Mouse (Mus musculus) 3T3-L1 (cell line): ENCODE data around the gene Csrnp1.
A peak's percentile ranks its signal among the peaks of the same experiment; 100 is the strongest.

ENCODE experiments used
- DNase-seq: peaks from one replicate; pipeline ENCODE4 v3.0.0-alpha.2; 2015; ENCODE audit warnings: low read depth, low spot score

Gene Csrnp1

DNA sequence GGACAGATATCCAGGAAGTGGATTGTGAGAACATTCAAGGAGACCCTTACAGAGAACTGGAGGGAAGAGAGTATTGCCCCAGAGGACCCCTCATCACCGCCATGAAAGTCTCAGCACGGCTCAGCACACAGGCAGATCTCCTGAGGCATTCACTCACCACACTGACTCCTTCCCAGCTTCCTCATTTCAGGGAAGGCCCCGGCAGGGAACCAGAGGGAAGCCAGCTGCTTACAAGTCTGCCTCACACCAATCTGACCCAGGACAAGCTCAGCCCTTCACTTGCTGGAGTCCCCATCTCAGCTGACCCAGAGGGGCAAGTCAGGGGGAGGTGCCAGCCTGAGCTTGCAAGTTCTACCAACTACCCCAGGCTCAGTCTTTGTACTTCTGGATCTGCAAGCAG lies 35.7 kb downstream of the Csrnp1 start:
- DNase-seq = no peak

DNA sequence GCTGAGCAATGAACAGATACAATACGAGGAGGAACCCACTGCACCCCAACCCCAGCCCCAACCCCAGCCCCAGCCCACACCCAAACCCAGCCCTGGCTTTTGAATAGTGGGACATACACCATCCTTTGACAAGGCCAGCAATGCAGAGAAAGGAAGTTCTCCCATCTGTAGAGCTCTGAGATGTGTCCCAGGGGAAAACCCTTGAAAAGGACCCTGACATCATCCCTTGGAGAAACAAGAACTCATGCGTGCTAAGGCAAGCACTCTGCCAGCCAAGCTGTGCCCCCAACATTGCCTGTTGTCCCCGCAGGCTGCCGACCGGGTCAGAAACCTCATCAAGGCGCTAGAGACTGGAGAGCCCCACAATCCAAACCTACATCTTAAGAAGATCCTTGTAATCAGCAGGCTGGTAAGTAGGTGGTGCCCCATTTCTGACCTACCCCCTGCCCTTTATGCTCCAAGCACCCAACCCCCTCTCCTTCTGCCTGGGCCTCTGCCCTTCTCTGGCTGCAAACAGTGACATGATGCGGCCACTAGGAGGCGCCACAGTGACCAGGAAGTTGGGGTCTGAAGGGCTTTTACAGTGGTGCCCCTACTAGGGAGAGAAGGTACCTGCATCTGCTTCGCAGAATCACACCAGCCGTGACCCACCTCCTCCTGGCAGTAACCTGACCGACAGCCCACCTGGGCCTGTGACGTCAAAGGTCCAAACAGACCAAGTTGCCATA lies 39.1 kb downstream of the Csrnp1 start:
- DNase-seq = peak; percentile 15

DNA sequence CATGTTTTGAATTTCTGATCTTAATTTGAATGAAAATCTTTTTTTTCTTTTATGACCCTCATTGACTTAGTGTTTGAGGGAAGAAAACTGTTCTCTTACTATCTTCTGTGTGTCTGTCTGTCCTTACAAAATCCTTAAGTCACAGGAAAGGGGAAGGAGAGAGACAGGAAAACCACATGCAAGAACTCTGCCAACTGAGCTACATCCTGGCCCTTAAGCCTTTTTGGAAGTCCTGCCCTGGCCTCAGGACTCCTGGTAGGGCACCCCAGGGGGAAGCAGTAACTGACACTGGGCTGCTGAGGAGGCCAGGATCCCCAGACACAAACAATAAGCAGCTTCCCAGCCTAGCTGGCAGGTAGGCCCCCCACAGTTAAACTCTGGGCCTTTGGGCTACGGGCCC lies 41.1 kb downstream of the Csrnp1 start:
- no peak for DNase-seq

DNA sequence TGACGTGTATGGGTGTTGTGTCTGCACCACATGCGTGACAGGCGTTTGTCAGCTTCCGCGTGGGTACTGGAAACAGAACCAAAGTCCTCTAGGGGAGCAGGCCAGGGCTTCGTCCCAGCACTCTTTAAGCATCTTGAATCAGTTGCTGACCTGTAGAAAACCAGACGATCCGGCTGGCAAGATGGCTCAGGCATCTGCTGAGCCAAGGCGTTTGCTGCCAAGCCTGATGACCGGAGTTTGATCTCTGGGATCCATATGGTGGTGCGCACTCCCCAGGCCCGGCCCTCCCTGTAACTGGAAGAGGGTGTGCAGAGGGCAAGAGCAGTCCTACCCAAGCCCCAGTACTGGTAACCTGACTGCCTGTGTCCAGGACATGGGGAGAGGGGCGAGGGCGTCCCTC lies 42.6 kb downstream of the Csrnp1 start:
- DNase-seq = no peak

DNA sequence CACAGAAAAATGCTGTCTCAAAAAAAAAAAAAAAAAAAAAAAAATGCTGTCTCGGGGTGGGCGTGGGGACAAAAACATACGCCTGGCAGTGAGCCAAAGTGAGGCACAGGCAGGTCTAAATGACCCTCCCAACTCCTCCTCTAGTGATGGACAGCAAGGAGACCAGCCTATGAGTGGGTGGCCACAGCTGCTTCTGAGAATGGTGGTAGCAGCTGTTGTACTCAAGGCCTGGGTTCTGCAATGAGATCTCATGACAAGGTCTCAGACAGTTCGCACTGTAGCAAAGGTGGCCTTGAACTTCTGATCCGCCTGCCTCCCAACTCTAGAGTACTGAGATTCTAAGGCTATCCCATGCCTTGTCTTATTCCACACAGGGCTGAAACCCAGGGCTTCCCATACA lies 43.1 kb downstream of the Csrnp1 start:
- DNase-seq = no peak

DNA sequence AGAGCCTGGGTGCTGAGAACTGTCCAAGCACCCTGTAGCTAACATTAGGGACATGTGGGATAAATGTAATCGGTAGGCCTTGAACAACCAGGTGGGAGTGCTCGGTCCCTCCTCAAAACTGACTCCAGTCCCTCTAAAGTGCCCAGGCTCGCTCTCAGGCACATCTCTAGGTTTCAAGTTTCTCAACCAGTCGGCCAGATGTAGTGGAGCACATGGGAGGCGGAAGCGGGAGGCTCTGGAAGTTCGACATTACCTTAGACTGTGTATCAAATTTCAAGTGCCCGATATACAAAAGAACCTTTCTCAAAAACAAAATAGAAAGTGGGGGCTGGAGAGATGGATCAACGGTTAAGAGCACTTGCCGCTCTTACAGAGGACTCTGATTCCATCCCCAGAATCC lies 44.8 kb downstream of the Csrnp1 start:
- no peak for DNase-seq

DNA sequence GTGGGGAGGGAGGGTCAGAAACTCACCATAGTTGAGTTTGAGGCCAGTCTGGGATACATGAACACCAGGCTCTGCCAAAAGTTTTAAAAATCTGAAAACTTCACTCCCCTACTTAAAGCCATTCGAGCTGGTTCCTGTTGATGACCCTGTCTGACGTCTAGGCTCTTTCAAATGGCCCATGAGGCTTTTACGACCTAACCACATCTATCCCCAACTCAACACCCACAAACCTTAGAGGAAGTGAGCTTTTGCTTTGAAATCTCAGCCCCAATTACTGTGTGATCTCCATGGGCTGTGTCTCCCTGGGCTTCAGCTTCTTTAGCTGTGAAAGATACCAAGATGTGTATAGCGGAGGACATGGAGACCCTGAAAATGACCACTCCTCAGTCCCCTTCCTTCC lies 46.0 kb downstream of the Csrnp1 start:
- DNase-seq = no peak

DNA sequence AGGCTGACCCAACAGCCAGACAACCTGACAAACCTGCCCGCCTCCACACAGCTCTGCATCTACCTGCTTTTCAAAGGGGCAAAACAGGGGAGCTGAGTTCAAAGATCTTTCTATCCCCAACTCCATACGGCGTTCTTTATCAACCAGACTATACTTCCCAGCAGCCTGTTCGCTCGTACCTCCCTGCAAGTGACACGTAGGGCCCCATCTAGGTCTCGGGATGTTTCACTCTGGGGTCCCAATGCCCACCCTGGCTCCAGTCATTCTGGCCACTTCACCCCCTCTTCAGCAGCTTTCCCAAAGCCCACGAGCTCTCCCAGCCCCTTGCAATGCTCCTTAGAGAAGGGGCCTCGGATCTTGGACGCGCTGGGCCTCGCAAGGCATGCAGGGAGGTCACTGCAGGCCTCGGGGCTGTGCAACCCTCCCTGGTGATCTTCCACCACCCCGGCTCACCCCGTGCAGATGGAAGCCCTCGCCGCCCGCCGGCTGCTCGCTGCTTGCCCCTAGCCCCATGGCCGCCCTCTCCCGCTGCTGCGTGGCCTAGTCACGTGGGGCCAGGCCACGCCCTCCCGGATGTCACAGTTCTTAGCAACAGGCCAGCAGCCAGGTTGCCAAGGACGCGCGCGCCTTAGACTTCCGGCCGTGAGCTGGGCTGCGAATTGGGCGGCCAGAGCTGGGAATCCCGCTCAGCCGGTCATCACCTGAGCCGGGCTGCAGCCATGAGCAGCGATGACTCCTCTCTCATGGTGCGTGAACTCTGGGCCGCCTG lies 47.3 kb downstream of the Csrnp1 start, which contains the start of the genes Gorasp1 and Ttc21a:
TSS of gene Gorasp1 (minus strand) at position 561 of the 769 bp plus-strand sequence.
TSS of gene Ttc21a (plus strand) at position 602 of the 769 bp plus-strand sequence.
- DNase-seq = peak; percentile 92

DNA sequence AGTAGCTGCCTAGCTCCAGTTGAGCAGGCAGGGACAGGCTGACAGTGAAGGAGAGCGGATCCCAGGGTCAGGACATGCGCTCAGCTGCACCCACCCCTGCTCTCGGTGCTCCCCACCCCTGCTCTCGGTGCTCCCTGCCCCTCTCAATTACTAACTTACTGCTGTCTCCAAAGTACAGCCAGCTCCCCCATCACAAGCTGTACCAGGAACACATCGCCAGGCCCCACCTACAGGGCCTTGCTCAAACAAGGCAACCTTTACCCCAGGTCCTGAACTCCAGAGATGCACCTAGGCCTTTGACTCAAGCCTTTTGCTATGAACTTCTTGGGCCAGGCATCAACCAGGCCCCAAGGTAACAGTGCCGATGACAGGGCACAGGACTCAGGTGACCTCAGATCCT lies 50.8 kb downstream of the Csrnp1 start:
- no peak for DNase-seq

DNA sequence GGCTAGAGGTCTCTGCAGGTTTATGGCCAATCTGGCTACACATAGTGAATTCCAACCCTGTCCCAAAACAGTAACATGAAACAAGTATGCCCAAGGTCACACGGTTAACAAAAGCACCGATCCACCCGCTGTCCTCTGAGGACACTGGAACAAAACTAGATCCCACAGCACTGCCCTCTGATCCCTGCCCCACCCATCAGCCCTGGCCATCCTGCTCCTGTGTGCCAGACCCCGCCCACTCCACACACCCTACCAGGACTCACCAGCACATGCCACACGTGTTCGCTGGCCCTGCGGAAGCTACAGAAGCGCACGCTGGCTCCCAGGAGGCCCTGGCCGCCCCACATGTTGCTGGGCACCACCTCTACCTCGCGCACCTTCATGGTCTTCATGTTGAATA lies 52.1 kb downstream of the Csrnp1 start:
- no peak for DNase-seq

DNA sequence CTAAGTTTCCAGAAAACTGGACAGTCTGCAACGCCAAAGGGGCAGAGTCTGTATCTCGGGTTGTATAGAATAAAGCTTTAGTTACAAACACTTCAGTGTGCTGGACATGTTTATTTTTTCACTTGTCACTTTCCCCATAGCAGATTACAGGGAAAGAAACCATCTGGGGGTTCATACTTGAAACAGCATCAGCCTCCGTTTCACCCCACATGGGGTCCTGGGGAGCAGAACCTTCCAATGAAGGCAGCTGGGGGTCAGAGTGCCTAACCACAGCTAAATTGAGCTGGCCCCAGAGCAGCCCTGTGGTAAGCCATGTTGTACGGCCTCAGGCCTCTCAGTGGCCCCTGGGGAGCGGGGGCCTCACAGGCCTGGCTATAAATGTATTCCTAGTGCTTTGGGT lies 58.0 kb downstream of the Csrnp1 start:
- no peak for DNase-seq

DNA sequence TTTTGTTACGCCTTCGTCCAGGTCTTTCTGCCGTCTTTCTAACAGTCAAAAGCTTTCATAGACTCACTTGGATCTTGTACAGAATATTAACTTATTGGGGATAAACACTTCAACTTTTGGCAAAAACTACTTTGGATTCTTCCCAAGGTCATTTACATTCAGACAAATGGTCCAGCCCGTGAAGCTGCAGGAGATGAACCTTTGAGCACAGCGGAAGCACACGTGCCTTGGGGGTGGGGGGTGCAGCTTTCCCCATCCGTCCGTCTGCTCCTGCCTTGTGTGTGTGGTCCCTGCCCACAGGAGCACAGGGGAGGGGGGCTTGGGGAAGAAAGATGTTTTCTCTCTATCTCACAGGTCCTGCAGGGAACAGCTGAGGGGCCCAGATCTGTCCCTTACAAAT lies 58.7 kb downstream of the Csrnp1 start:
- no peak for DNase-seq

DNA sequence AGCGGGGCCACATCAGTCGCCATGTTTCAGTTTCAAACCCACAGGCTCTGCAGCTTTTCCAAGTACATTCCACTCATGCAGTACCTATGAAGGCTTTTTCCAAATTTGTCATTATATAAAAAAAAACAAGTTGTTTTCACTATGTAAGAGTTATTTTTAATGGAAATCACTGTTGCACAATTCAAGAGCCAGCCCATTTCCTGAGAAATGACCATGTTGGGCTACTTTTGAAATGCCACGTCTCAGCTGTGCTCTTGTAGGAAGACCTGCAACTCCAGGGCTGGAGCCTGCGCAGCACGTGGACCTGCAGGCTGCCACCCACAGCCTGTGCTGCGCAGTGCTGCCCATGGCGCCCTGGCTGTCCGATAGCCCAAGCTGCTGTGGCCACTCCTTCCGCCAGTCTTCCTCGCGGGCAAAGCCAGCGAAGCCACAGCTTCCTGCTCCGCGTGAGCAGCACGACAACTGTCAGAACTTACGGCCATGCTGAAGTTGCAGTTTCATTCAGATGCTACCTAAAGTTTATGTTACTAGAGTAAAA lies 59.3 kb downstream of the Csrnp1 start:
- DNase-seq = no peak

DNA sequence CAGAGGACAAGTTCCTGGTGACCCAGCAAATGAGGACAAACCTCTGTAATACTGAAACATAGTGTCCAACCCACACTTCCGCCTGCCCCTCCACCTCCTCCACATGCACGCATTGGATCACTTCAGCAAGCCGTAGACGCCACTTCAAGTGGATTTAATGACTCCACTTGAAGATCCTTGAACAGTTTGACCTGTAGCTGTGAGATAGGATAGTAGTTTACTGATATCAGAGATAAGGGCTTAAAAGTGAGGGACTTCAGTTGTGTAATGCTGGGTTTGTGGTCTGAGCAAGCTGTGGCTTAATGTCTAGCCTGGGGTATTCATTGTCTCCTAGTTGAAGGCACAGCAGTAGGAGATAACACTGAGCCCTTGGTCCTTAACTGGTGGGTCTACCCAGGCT lies 61.0 kb downstream of the Csrnp1 start:
- DNase-seq = no peak
